Mouse (Mus musculus) MEL (cell line): Measurements from ENCODE around the gene Dgka. TPM values are rescaled to one million over a fixed set of nuclear protein-coding genes. Genes with fewer than 3 reads are reported as not detected.
A peak's percentile ranks its signal among the peaks of the same experiment; 100 is the strongest.

Source experiments
- DNase-seq: peaks from one replicate; pipeline ENCODE4 v3.0.0; 2011; ENCODE audit warnings: low read depth, low spot score
- H3K27ac ChIP-seq: 2 replicates; pipeline ENCODE4 v1.5.1; 2012; ENCODE audit warnings: low read depth, mild to moderate bottlenecking, control low read depth, low read length, moderate library complexity; ENCODE audit not compliant: control insufficient read depth
- H3K27me3 ChIP-seq, 2 experiments: fragments of 150-350 bp in 1 of 2; sonication (generic) in 1 of 2; 2 replicates each; pipeline ENCODE4 v1.6.1; 2012; ENCODE audit warnings: low read length in 2 of 2, mild to moderate bottlenecking in 2 of 2, improper control_type of control experiment in 1 of 2, moderate library complexity in 1 of 2; ENCODE audit not compliant: insufficient read depth in 2 of 2, control insufficient read depth in 1 of 2
- H3K36me3 ChIP-seq, 2 experiments: 2 replicates each; pipeline ENCODE4 v1.6.1; 2012 to 2014; ENCODE audit warnings: low read length in 2 of 2, improper control_type of control experiment in 1 of 2, inconsistent platforms in 1 of 2, mild to moderate bottlenecking in 1 of 2; ENCODE audit not compliant: insufficient read depth in 2 of 2, control insufficient read depth in 1 of 2
- H3K4me1 ChIP-seq, 2 experiments: fragments of 150-350 bp in 1 of 2; sonication (generic) in 1 of 2; 2 replicates each; pipeline ENCODE4 v1.6.1; 2012; ENCODE audit warnings: low read length in 2 of 2, improper control_type of control experiment in 1 of 2, mild to moderate bottlenecking in 1 of 2; ENCODE audit not compliant: insufficient read depth in 2 of 2, control insufficient read depth in 1 of 2
- H3K4me3 ChIP-seq, 2 experiments: fragments of 150-350 bp in 1 of 2; sonication (generic) in 1 of 2; 2 replicates each; pipeline ENCODE4 v1.5.1; 2012; ENCODE audit warnings: low read depth in 2 of 2, low read length in 2 of 2, mild to moderate bottlenecking in 2 of 2, moderate library complexity in 2 of 2, control low read depth in 1 of 2, improper control_type of control experiment in 1 of 2; ENCODE audit not compliant: control insufficient read depth in 1 of 2, insufficient read depth in 1 of 2
- H3K79me2 ChIP-seq: 2 replicates; pipeline ENCODE4 v1.6.1; 2012; ENCODE audit warnings: mild to moderate bottlenecking, low read length, moderate library complexity; ENCODE audit not compliant: control insufficient read depth, poor library complexity, insufficient read depth
- H3K9ac ChIP-seq: 2 replicates; pipeline ENCODE4 v1.6.1; 2012; ENCODE audit warnings: low read depth, mild to moderate bottlenecking, control low read depth, low read length, moderate library complexity; ENCODE audit not compliant: control insufficient read depth, poor library complexity, severe bottlenecking
- H3K9me3 ChIP-seq: fragments of 150-350 bp; sonication (generic); replicated peaks from 2 replicates; pipeline ENCODE4 v1.6.1; 2012; ENCODE audit warnings: mild to moderate bottlenecking, low read length, improper control_type of control experiment, moderate library complexity; ENCODE audit not compliant: insufficient read depth
- CTCF ChIP-seq, 3 experiments: IDR thresholded peaks in 2 of 3; conservative IDR thresholded peaks in 1 of 3; 2 replicates each; pipeline ENCODE4 v1.5.1; 2011 to 2012; ENCODE audit warnings: low read length in 3 of 3, low read depth in 2 of 3, mild to moderate bottlenecking in 2 of 3, improper control_type of control experiment in 1 of 3, inconsistent platforms in 1 of 3, mixed read lengths in 1 of 3, moderate library complexity in 1 of 3; ENCODE audit not compliant: control insufficient read depth in 1 of 3, insufficient read depth in 1 of 3, poor library complexity in 1 of 3, severe bottlenecking in 1 of 3
- KAT2A ChIP-seq: conservative IDR thresholded peaks from 2 replicates; pipeline ENCODE4 v1.6.1; 2012; ENCODE audit warnings: low read depth, low read length, improper control_type of control experiment, inconsistent platforms
- RAD21 ChIP-seq: IDR thresholded peaks from 2 replicates; pipeline ENCODE4 v1.6.1; 2011; ENCODE audit warnings: mild to moderate bottlenecking, low read depth, low read length, improper control_type of control experiment
- SMC3 ChIP-seq: IDR thresholded peaks from 2 replicates; pipeline ENCODE4 v1.6.1; 2011; ENCODE audit warnings: low read depth, low read length, improper control_type of control experiment
- TBP ChIP-seq: IDR thresholded peaks from 2 replicates; pipeline ENCODE4 v1.8.0; 2011; ENCODE audit warnings: low read depth, low read length, improper control_type of control experiment
- TCF12 ChIP-seq: IDR thresholded peaks from 2 replicates; pipeline ENCODE4 v1.6.1; 2014; ENCODE audit warnings: low read depth, mild to moderate bottlenecking, inconsistent platforms, low read length, improper control_type of control experiment, moderate library complexity
- USF1 ChIP-seq: IDR thresholded peaks from 2 replicates; pipeline ENCODE4 v1.6.1; 2014; ENCODE audit warnings: low read depth, mild to moderate bottlenecking, inconsistent platforms, low read length, improper control_type of control experiment, moderate library complexity
- ZC3H11A ChIP-seq: IDR thresholded peaks from 2 replicates; pipeline ENCODE4 v1.6.1; 2012; ENCODE audit warnings: low read depth, mild to moderate bottlenecking, inconsistent platforms, low read length, improper control_type of control experiment
- polyA plus RNA-seq, 2 experiments: library from polyadenylated mRNA; stranded (reverse) in 1 of 2; unstranded in 1 of 2; fragments of >175 nt in 1 of 2; fragments of >200 nt in 1 of 2; gene quantifications; 2 replicates each; pipeline versions ENCODE4 v1.2.1 to v1.2.4; 2012; ENCODE audit warnings: low replicate concordance in 2 of 2, low read depth in 1 of 2; ENCODE audit not compliant: insufficient read length in 2 of 2, insufficient read depth in 1 of 2, missing spikeins in 1 of 2
- total RNA-seq: library from RNA; depleted of rRNA; stranded (reverse); fragments of 300-350 nt; gene quantifications from 2 replicates; pipeline ENCODE4 v1.2.3, GENCODE M21; 2012

Gene Dgka
- total and polyA plus RNA-seq, 3 experiments, result 0.69 to 3.5 TPM; not detected in 1

GRCm38 (mm10) chr10:128778441-128778840 is 33.8 kb upstream of the Dgka start:
- Histone ChIP-seq H3K27ac (no peak overlapping the region), H3K79me2 (no peaks in the 10 kb centered on the region), H3K9ac (no peak overlapping the region), H3K9me3 (no peaks in the 10 kb centered on the region), H3K27me3 (no peaks in the 10 kb centered on the region), H3K4me3 (no peak overlapping the region), H3K4me1 (peaks cover 2 to 6% of the 10 kb centered on the region in 2 experiments; a peak in 3 of 4 replicates), H3K36me3 (peaks cover 0 to 11% of the 10 kb centered on the region in 2 experiments; a peak in 2 of 4 replicates)
- no peak for TF ChIP-seq KAT2A
- DNase-seq, result no peak

- peak; percentile 44 for DNase-seq
- Histone ChIP-seq H3K4me3 (no peak overlapping the region), H3K9ac (no peak overlapping the region), H3K36me3 (peaks cover 0 to 4% of the 10 kb centered on the region in 2 experiments; a peak in 2 of 4 replicates), H3K27me3 (no peaks in the 10 kb centered on the region), H3K9me3 (no peaks in the 10 kb centered on the region), H3K4me1 (peaks cover 0 to 3% of the 10 kb centered on the region in 2 experiments; a peak in 1 of 4 replicates), H3K27ac (no peak overlapping the region), H3K79me2 (no peaks in the 10 kb centered on the region)
- peak; percentile 31 for TF ChIP-seq RAD21
- TF ChIP-seq SMC3, result peak; percentile 39
- TF ChIP-seq TBP, result no peak
- TF ChIP-seq CTCF (IDR thresholded peaks at IDR 0.05 in 2 of 3, conservative IDR thresholded peaks at IDR 0.05 in 1 of 3; ENCODE audit: control insufficient read depth in 1 of 3, insufficient read depth in 1 of 3, low read depth in 2 of 3, low read length in 3 of 3, poor library complexity in 1 of 3, severe bottlenecking in 1 of 3), result peak in 2 of 3 experiments; percentile 16 to 60; a peak in 4 of 6 replicates
These were observed 29.0 kb upstream of the Dgka start for GRCm38 (mm10) chr10:128773685-128774084.

GRCm38 (mm10) chr10:128772895-128773294 is 28.2 kb upstream of the Dgka start:
- Histone ChIP-seq H3K4me1 (peaks cover 0 to 3% of the 10 kb centered on the region in 2 experiments; a peak in 1 of 4 replicates), H3K4me3 (no peak overlapping the region)
- peak; percentile 6 to 63 (median 33); a peak in 3 of 6 replicates for TF ChIP-seq CTCF (IDR thresholded peaks at IDR 0.05 in 2 of 3, conservative IDR thresholded peaks at IDR 0.05 in 1 of 3; ENCODE audit: control insufficient read depth in 1 of 3, insufficient read depth in 1 of 3, low read depth in 2 of 3, low read length in 3 of 3, poor library complexity in 1 of 3, severe bottlenecking in 1 of 3)
- TF ChIP-seq TCF12, result no peak
- TF ChIP-seq USF1, result no peak
- peak; percentile 45 for TF ChIP-seq RAD21
- TF ChIP-seq ZC3H11A, result peak; percentile 59
- peak; percentile 78 for TF ChIP-seq SMC3
- TF ChIP-seq, all 39 proteins: peak for 4
- no peak overlapping the region for H3K27ac ChIP-seq
- DNase-seq, result peak; percentile 61
- peaks cover 0 to 4% of the 10 kb centered on the region in 2 experiments; a peak in 2 of 4 replicates for H3K36me3 ChIP-seq
- H3K79me2 ChIP-seq, result no peaks in the 10 kb centered on the region
- no peaks in the 10 kb centered on the region for H3K27me3 ChIP-seq
- no peaks in the 10 kb centered on the region for H3K9me3 ChIP-seq
- no peak overlapping the region for H3K9ac ChIP-seq
